Mouse (Mus musculus): ENCODE results near the gene Myd88.

- TF ChIP-seq CTCF (IDR thresholded peaks at IDR 0.05) (no peak), EP300 (IDR thresholded peaks at IDR 0.05) (no peak)
These were observed 32.1 kb downstream of the Myd88 start for GRCm38 (mm10) chr9:119309067-119309466.

All from lung, postnatal 0 days (tissue).